Mouse (Mus musculus) colon, adult 2 months (tissue): ENCODE measurements around the gene Gm8279. TPM values are rescaled to one million over a fixed set of nuclear protein-coding genes. Genes with fewer than 3 reads are reported as not detected.

ENCODE experiments used
- polyA plus RNA-seq: library from polyadenylated mRNA; depleted of rRNA; stranded (reverse); fragments of >200 nt; gene quantifications from 2 replicates; pipeline ENCODE4 v1.2.3, GENCODE M21; 2012; rRNA removed

The Gm8279 gene
- polyA plus RNA-seq, result not detected in 2 replicates

DNA sequence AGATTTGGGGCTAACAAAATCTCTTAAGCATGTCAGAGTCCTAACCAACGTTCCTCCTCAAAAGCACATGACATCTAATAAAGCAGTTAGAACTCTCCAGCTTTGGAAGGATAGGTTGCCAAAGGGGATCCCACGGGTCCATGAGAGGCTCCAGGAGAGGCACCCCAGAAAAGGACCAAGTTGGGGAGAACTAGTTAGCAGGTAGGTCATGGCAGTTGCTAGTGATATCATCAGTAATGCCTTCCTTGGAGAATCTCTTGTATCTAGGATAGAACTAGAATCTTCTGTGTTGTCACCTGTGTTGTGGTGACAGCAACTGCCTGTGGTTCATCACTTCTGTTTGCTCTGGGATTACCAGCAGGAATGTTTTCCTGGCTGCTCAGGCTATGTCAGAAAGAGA, at the start of gene Gm8279:
Gene Gm8279 (plus strand): TSS at position 301 of the 400 bp plus-strand sequence.

DNA sequence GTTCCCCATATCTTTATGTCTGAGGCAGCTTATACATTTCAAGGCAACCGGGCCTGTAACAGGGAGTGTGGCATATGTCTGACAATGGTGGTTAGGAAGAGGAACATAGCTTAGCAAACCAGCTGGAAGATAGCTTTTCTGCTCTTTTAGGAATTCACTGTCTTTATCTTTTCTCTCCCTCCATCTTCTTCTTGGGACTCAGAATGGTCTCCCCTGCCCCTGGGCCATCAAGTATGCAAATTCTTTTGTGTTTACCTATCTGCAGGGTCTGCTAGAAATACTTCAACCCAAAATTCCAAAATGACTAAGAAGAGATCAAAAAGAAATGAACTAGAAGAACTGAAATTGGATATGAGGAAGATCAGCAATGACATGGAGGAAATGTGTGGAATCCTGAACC, 32.9 kb downstream of the Gm8279 start, which contains the start of gene Gm3317:
Gene Gm3317 (plus strand): TSS at position 301 of the 400 bp plus-strand sequence.

DNA sequence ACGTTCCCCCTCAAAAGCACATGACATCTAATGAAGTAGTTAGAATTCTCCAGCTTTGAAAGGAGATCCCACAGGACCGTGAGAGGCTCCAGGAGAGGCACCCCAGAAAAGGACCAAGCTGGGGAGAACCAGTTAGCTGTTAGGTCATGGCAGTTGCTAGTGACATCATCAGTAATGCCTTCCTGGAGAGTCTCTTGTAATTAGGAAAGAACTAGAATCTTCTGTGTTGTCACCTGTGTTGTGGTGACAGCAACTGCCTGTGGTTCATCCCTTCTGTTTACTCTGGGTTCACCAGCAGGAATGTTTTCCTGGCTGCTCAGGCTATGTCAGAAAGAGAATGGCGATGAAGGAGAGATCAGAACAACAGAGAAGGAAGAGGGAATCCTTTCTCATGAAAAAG, 54.2 kb downstream of the Gm8279 start, which contains the start of gene Gm8271:
Gene Gm8271 (plus strand): TSS at position 301 of the 400 bp plus-strand sequence.

Other genes with a start within 250 kb of the Gm8279 start
- gene Gm3278, start 239.1 kb upstream of the Gm8279 start, polyA plus RNA-seq, result not detected in 2 replicates
- not detected in 2 replicates for gene Gm8297, start 147.6 kb upstream of the Gm8279 start, polyA plus RNA-seq
- not detected in 2 replicates for gene Gm3298, start 115.6 kb upstream of the Gm8279 start, polyA plus RNA-seq
- gene 4930555G01Rik, start 80.9 kb upstream of the Gm8279 start, polyA plus RNA-seq, result not detected in 2 replicates
- gene Gm8281, start 60.5 kb upstream of the Gm8279 start, polyA plus RNA-seq, result 0.07 TPM in 1 of 2 replicates, not detected in the other
- gene Gm3317, start 33.0 kb downstream of the Gm8279 start, polyA plus RNA-seq, result not detected in 2 replicates
- gene Gm8271, start 54.3 kb downstream of the Gm8279 start, polyA plus RNA-seq, result not detected in 2 replicates
- gene Gm3526, start 129.1 kb downstream of the Gm8279 start, polyA plus RNA-seq, result not detected in 2 replicates
- gene Gm3542, start 203.4 kb downstream of the Gm8279 start, polyA plus RNA-seq, result not detected in 2 replicates